Mouse (Mus musculus) MEL (cell line): ENCODE measurements around the gene Med13l.

Source experiments
- CTCF ChIP-seq, 3 experiments: IDR thresholded peaks in 2 of 3; conservative IDR thresholded peaks in 1 of 3; 2 replicates each; pipeline ENCODE4 v1.5.1; 2011 to 2012; ENCODE audit warnings: low read length in 3 of 3, low read depth in 2 of 3, mild to moderate bottlenecking in 2 of 3, improper control_type of control experiment in 1 of 3, inconsistent platforms in 1 of 3, mixed read lengths in 1 of 3, moderate library complexity in 1 of 3; ENCODE audit not compliant: control insufficient read depth in 1 of 3, insufficient read depth in 1 of 3, poor library complexity in 1 of 3, severe bottlenecking in 1 of 3
- MAFK ChIP-seq: IDR thresholded peaks from 2 replicates; pipeline ENCODE4 v1.6.1; 2011; ENCODE audit warnings: low read depth, mild to moderate bottlenecking, low read length, improper control_type of control experiment, borderline replicate concordance
- MEF2A ChIP-seq: IDR thresholded peaks from 2 replicates; pipeline ENCODE4 v1.6.1; 2014; ENCODE audit warnings: low read depth, mild to moderate bottlenecking, inconsistent platforms, low read length, improper control_type of control experiment; ENCODE audit not compliant: poor library complexity, insufficient replicate concordance, severe bottlenecking; ENCODE audit errors: extremely low read depth
- MYC ChIP-seq: IDR thresholded peaks from 2 replicates; pipeline ENCODE4 v1.6.1; 2011; ENCODE audit warnings: low read depth, mild to moderate bottlenecking, low read length, improper control_type of control experiment, moderate library complexity
- POLR2A ChIP-seq, 2 experiments: IDR thresholded peaks; 2 replicates each; pipeline ENCODE4 v1.6.1; 2011 to 2012; ENCODE audit warnings: low read length in 2 of 2, mild to moderate bottlenecking in 2 of 2, control low read depth in 1 of 2, improper control_type of control experiment in 1 of 2, low read depth in 1 of 2, moderate library complexity in 1 of 2; ENCODE audit not compliant: control insufficient read depth in 1 of 2, insufficient read depth in 1 of 2, poor library complexity in 1 of 2
- POLR2AphosphoS5 ChIP-seq: IDR thresholded peaks from 2 replicates; pipeline ENCODE4 v1.6.1; 2012; ENCODE audit warnings: low read depth, borderline replicate concordance, mild to moderate bottlenecking, inconsistent platforms, low read length, moderate library complexity, mixed read lengths
- SMC3 ChIP-seq: IDR thresholded peaks from 2 replicates; pipeline ENCODE4 v1.6.1; 2011; ENCODE audit warnings: low read depth, low read length, improper control_type of control experiment
- TAL1 ChIP-seq: IDR thresholded peaks from 2 replicates; pipeline ENCODE4 v1.6.1; 2012; ENCODE audit warnings: mild to moderate bottlenecking, inconsistent platforms, low read length, moderate library complexity, mixed read lengths
- TBP ChIP-seq: IDR thresholded peaks from 2 replicates; pipeline ENCODE4 v1.8.0; 2011; ENCODE audit warnings: low read depth, low read length, improper control_type of control experiment
- UBTF ChIP-seq: IDR thresholded peaks from 2 replicates; pipeline ENCODE4 v1.6.1; 2012; ENCODE audit warnings: low read depth, mild to moderate bottlenecking, inconsistent platforms, low read length, improper control_type of control experiment, moderate library complexity, borderline replicate concordance; ENCODE audit not compliant: insufficient read depth
- USF1 ChIP-seq: IDR thresholded peaks from 2 replicates; pipeline ENCODE4 v1.6.1; 2014; ENCODE audit warnings: low read depth, mild to moderate bottlenecking, inconsistent platforms, low read length, improper control_type of control experiment, moderate library complexity
- USF2 ChIP-seq, 2 experiments: IDR thresholded peaks; 2 replicates each; pipeline ENCODE4 v1.6.1; 2011 to 2012; ENCODE audit warnings: improper control_type of control experiment in 2 of 2, low read length in 2 of 2, borderline replicate concordance in 1 of 2, inconsistent platforms in 1 of 2, low read depth in 1 of 2, mild to moderate bottlenecking in 1 of 2; ENCODE audit not compliant: insufficient read depth in 1 of 2
- ZC3H11A ChIP-seq: IDR thresholded peaks from 2 replicates; pipeline ENCODE4 v1.6.1; 2012; ENCODE audit warnings: low read depth, mild to moderate bottlenecking, inconsistent platforms, low read length, improper control_type of control experiment
- ZMIZ1 ChIP-seq: IDR thresholded peaks from 2 replicates; pipeline ENCODE4 v1.6.1; 2012; ENCODE audit warnings: low read depth, mild to moderate bottlenecking, inconsistent platforms, low read length, improper control_type of control experiment, moderate library complexity

- TF ChIP-seq MAFK, result no peak
- TF ChIP-seq POLR2AphosphoS5, result no peak
- TF ChIP-seq CTCF (IDR thresholded peaks at IDR 0.05 in 2 of 3, conservative IDR thresholded peaks at IDR 0.05 in 1 of 3; ENCODE audit: control insufficient read depth in 1 of 3, insufficient read depth in 1 of 3, low read depth in 2 of 3, low read length in 3 of 3, poor library complexity in 1 of 3, severe bottlenecking in 1 of 3), result no peak
- TF ChIP-seq MEF2A, result no peak
- TF ChIP-seq USF2 (IDR thresholded peaks at IDR 0.05; ENCODE audit: borderline replicate concordance in 1 of 2, insufficient read depth in 1 of 2, low read depth in 1 of 2, low read length in 2 of 2), result no peak
- no peak for TF ChIP-seq ZC3H11A
- TF ChIP-seq POLR2A (IDR thresholded peaks at IDR 0.05; ENCODE audit: control insufficient read depth in 1 of 2, insufficient read depth in 1 of 2, low read depth in 1 of 2, low read length in 2 of 2, poor library complexity in 1 of 2), result no peak
- TF ChIP-seq TAL1, result no peak
- TF ChIP-seq MYC, result no peak
- peak; percentile 60; the same call in 1 of the 2 replicates for TF ChIP-seq TBP
- no peak for TF ChIP-seq USF1
- no peak for TF ChIP-seq ZMIZ1
- no peak for TF ChIP-seq UBTF
- TF ChIP-seq SMC3, result no peak
These were observed 3.1 kb downstream of the Med13l start for GRCm38 (mm10) chr5:118563590-118563989.
